Mouse (Mus musculus) erythroblast, embryonic 14.5 days (primary cell): ENCODE results near the gene Manbal. TPM values are rescaled to one million over a fixed set of nuclear protein-coding genes. Genes with fewer than 3 reads are reported as not detected.

ENCODE experiments used
- H3K27me3 ChIP-seq: 2 replicates; pipeline ENCODE4 v1.6.1; 2012; ENCODE audit warnings: inconsistent platforms; ENCODE audit not compliant: control insufficient read depth
- H3K36me3 ChIP-seq: 2 replicates; pipeline ENCODE4 v1.6.1; 2012; ENCODE audit warnings: mild to moderate bottlenecking, inconsistent platforms; ENCODE audit not compliant: control insufficient read depth
- H3K4me1 ChIP-seq: 2 replicates; pipeline ENCODE4 v1.6.1; 2012; ENCODE audit warnings: inconsistent platforms; ENCODE audit not compliant: control insufficient read depth
- H3K4me3 ChIP-seq: replicated peaks from 2 replicates; pipeline ENCODE3; 2012; ENCODE audit warnings: moderate library complexity, mild to moderate bottlenecking, inconsistent platforms
- H3K9me3 ChIP-seq: 2 replicates; pipeline ENCODE4 v1.6.1; 2012; ENCODE audit warnings: low read length, inconsistent platforms, mixed read lengths; ENCODE audit not compliant: control insufficient read depth
- GATA1 ChIP-seq: IDR thresholded peaks from 2 replicates; pipeline ENCODE4 v1.6.1; 2012; ENCODE audit warnings: low read length, inconsistent platforms, mixed read lengths
- TAL1 ChIP-seq: IDR thresholded peaks from 3 replicates; pipeline ENCODE4 v1.6.1; 2012; ENCODE audit warnings: low read length, inconsistent platforms, mixed read lengths
- polyA plus RNA-seq: library from polyadenylated mRNA; stranded (reverse); fragments of >175 nt; gene quantifications from 2 replicates; pipeline ENCODE4 v1.2.3, GENCODE M21; 2012

Gene Manbal
- polyA plus RNA-seq, 1 experiment, result 3.7 TPM

DNA sequence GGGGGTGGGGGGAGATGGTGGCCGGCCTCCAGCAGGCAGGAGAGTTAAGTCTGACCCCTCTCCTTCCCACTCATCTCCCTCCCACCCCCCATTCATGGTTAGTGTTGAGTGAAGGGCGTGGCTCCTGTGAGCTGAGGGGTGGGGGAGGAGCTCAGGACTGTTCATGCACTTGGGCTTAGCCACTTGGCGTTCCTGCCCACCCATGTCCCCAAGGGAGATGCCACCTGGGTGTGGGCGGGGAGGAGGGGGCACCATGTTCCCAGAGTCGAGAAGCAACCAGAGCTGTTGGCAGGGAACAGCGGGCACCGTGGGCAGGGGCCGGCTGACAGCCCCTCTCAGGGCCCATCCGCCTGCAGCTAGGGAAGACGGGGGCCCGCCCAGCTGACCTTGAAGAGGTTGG, 69.1 kb downstream of the Manbal start:
- TF ChIP-seq TAL1 (no peak), GATA1 (no peak)
- Histone ChIP-seq H3K4me3 (no peak overlapping the region), H3K9me3 (peaks cover 3% of the 10 kb centered on the region), H3K27me3 (no peaks in the 10 kb centered on the region), H3K36me3 (no peaks in the 10 kb centered on the region), H3K4me1 (no peaks in the 10 kb centered on the region)

DNA sequence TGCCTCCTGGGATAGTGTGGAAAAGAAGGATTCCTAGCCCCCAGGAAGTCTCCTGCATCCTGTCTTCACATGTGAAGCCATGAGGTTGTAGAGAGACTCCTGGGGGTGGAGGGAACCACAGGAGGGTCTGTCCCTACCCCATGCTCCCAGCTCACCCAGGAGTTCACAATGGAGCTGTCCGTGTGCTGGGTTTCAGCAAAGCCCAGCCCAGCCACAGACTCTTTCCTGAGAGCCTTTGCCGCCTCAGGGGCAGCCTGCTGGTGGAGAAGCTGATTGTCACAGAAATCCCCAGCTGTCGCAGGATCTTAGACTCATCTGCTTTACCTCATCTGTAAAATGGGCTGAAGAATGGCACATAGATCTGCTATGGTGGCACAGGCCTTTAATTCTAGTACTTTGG, 69.7 kb downstream of the Manbal start:
- no peaks in the 10 kb centered on the region for H3K36me3 ChIP-seq
- H3K9me3 ChIP-seq, result peaks cover 5% of the 10 kb centered on the region
- no peaks in the 10 kb centered on the region for H3K27me3 ChIP-seq
- TF ChIP-seq GATA1, result no peak
- no peak for TF ChIP-seq TAL1
- H3K4me1 ChIP-seq, result no peaks in the 10 kb centered on the region
- no peak overlapping the region for H3K4me3 ChIP-seq

DNA sequence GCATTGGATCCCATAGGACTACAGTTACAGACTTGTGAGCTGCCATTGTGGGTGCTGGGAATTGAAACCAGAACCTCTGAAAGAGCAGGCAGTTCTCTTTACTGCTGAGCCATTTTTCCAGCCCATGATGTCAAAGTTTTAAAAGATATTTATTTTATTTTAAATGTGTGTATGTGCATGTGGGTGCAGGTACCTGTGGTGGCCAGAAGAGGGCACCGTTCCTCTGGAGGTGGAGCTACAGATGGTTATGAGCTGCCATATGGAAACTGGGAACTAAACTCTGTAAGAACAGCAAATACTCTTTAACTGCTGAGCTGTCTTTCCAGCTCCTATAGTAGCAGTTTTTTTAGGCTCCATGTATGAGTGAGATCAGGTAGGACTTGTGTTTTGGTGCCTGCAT, 74.0 kb downstream of the Manbal start:
- Histone ChIP-seq H3K9me3 (peaks cover 5% of the 10 kb centered on the region), H3K27me3 (no peaks in the 10 kb centered on the region), H3K36me3 (no peaks in the 10 kb centered on the region), H3K4me3 (no peak overlapping the region), H3K4me1 (no peaks in the 10 kb centered on the region)
- TF ChIP-seq TAL1 (no peak), GATA1 (no peak)

Other genes starting within 250 kb of the Manbal start
- 0.75 and 1.0 TPM in 2 replicates for gene Samhd1, start 232.3 kb upstream of the Manbal start, polyA plus RNA-seq
- 0.50 and 0.59 TPM in 2 replicates for gene Rbl1, start 163.1 kb upstream of the Manbal start, polyA plus RNA-seq
- 4.6 and 6.0 TPM in 2 replicates for gene Rpn2, start 88.6 kb upstream of the Manbal start, polyA plus RNA-seq
- not detected in 2 replicates for gene Mroh8, start 88.0 kb upstream of the Manbal start, polyA plus RNA-seq
- not detected in 2 replicates for gene Ghrh, start 20.1 kb upstream of the Manbal start, polyA plus RNA-seq
- gene Src, start 50.9 kb downstream of the Manbal start, polyA plus RNA-seq, result 0.08 and 0.09 TPM in 2 replicates
- 0.03 TPM in 1 of 2 replicates, not detected in the other for gene Nnat, start 192.5 kb downstream of the Manbal start, polyA plus RNA-seq
- gene Blcap, start 203.7 kb downstream of the Manbal start, polyA plus RNA-seq, result 0.66 and 0.85 TPM in 2 replicates